Mouse (Mus musculus): ENCODE data around the gene Frmd4a. TPM values are rescaled to one million over a fixed set of nuclear protein-coding genes. Genes with fewer than 3 reads are reported as not detected.

Frmd4a gene
- polyA plus RNA-seq, 1 experiment: 13.5 TPM

DNA sequence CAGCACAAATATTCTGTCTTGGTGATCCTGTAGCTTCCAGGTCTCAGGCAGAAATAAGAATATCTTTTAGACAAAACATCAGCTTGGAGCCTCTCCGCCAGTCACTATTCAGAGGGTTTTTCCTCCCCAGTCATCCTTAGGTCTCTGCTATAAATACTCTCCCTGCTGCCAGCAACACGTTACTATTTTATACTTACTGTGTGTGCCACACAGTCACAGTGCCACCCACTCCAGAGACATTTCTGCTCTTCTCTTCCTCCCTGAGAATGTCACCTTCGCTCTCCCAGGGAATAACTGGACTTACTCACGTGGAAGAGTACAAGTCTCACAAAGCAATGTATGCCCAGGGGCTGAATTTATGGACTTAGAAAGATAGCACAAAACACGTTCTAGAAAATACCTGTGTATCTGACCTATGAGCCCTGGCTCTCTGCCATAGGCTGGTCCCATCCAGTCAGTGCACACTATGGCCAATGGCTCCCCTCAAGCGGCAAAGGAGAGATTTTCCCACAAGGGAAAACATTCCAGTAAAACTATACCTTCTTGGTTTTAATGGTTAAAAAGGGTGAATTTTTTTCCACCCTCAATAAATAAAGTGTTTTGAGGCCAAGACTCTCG, 209.5 kb downstream of the Frmd4a start:
- no peaks in the 10 kb centered on the region for H3K27me3 ChIP-seq (ENCODE audit: control insufficient read depth, insufficient read depth, low read length)
- H3K36me3 ChIP-seq (ENCODE audit: control insufficient read depth, insufficient read depth, low read length): no peaks in the 10 kb centered on the region
- 79% methylated on average over 7 of the region's 7 CpGs for WGBS
- no peak for TF ChIP-seq CTCF (IDR thresholded peaks at IDR 0.05; ENCODE audit: extremely low read depth, insufficient read depth, insufficient read length, insufficient replicate concordance)
- TF ChIP-seq POLR2A (IDR thresholded peaks at IDR 0.05; ENCODE audit: low read depth, low read length): no peak
- no peak overlapping the region for H3K27ac ChIP-seq (ENCODE audit: insufficient read depth, low read length)
- H3K4me3 ChIP-seq (ENCODE audit: extremely low read depth, insufficient read depth, insufficient read length): no peak overlapping the region
- H3K4me1 ChIP-seq (ENCODE audit: control insufficient read depth, insufficient read depth, insufficient read length): no peaks in the 10 kb centered on the region
- no peak for DNase-seq (ENCODE audit: low read depth in 1 of 2, low spot score in 2 of 2)

- H3K27me3 ChIP-seq (ENCODE audit: control insufficient read depth, insufficient read depth, low read length): no peaks in the 10 kb centered on the region
- no peak for DNase-seq (ENCODE audit: low read depth in 1 of 2, low spot score in 2 of 2)
- TF ChIP-seq POLR2A (IDR thresholded peaks at IDR 0.05; ENCODE audit: low read depth, low read length) (no peak), CTCF (IDR thresholded peaks at IDR 0.05; ENCODE audit: extremely low read depth, insufficient read depth, insufficient read length, insufficient replicate concordance) (no peak)
- WGBS: 62% methylated on average over 4 of the region's 4 CpGs
- H3K4me3 ChIP-seq (ENCODE audit: extremely low read depth, insufficient read depth, insufficient read length): no peak overlapping the region
- no peaks in the 10 kb centered on the region for H3K36me3 ChIP-seq (ENCODE audit: control insufficient read depth, insufficient read depth, low read length)
- no peaks in the 10 kb centered on the region for H3K4me1 ChIP-seq (ENCODE audit: control insufficient read depth, insufficient read depth, insufficient read length)
- no peak overlapping the region for H3K27ac ChIP-seq (ENCODE audit: insufficient read depth, low read length)
Observed at GRCm38 (mm10) chr2:4227563-4227962, 210.0 kb downstream of the Frmd4a start.

DNA sequence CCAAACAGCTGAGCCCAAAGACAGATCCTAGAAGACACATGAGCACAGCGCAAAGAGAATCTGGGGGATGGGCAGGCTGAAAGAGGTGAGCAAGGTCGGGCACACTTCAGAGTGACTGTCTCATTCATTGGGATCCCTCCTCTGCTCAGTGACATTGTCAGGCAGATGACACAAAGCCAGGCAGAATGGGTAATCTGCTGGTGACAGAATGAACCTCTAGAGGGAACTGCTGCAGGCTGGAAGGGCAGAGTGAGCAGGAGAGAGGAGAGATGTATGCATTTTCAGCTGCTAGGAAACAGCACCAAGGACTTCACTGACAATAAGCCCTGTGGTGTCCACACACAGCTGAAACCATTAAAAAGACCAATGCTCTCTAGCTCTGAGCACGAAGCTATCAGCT, 211.0 kb downstream of the Frmd4a start:
- no peak for TF ChIP-seq POLR2A (IDR thresholded peaks at IDR 0.05; ENCODE audit: low read depth, low read length)
- TF ChIP-seq CTCF (IDR thresholded peaks at IDR 0.05; ENCODE audit: extremely low read depth, insufficient read depth, insufficient read length, insufficient replicate concordance): no peak
- DNase-seq (ENCODE audit: low read depth in 1 of 2, low spot score in 2 of 2): no peak
- Histone ChIP-seq H3K36me3 (ENCODE audit: control insufficient read depth, insufficient read depth, low read length) (no peaks in the 10 kb centered on the region), H3K27ac (ENCODE audit: insufficient read depth, low read length) (no peak overlapping the region), H3K4me1 (ENCODE audit: control insufficient read depth, insufficient read depth, insufficient read length) (no peaks in the 10 kb centered on the region), H3K27me3 (ENCODE audit: control insufficient read depth, insufficient read depth, low read length) (no peaks in the 10 kb centered on the region), H3K4me3 (ENCODE audit: extremely low read depth, insufficient read depth, insufficient read length) (no peak overlapping the region)
- WGBS: 40% methylated on average over 3 of the region's 3 CpGs

DNA sequence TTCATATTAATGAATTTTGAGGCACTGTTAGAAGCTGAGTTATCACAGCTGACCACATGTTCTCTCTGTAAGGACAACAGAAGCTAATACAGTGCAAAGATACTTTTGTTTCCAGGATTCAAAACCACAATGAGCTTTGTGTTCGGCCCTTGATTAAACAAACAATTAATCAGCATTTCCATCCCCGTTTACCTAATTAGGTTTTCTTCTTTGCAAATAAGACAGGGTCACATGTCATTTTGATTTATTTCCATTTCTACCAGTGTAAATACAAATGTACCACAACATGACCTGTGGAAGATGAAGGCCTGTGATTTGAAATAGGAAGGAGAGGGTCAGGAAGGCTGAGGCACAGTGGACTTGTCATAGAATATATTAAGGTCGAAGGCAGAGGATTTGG, 214.8 kb downstream of the Frmd4a start:
- 56% methylated on average over 3 of the region's 3 CpGs for WGBS
- Histone ChIP-seq H3K4me1 (ENCODE audit: control insufficient read depth, insufficient read depth, insufficient read length) (no peaks in the 10 kb centered on the region), H3K27me3 (ENCODE audit: control insufficient read depth, insufficient read depth, low read length) (no peaks in the 10 kb centered on the region), H3K27ac (ENCODE audit: insufficient read depth, low read length) (no peak overlapping the region), H3K36me3 (ENCODE audit: control insufficient read depth, insufficient read depth, low read length) (no peaks in the 10 kb centered on the region), H3K4me3 (ENCODE audit: extremely low read depth, insufficient read depth, insufficient read length) (no peak overlapping the region)
- DNase-seq (ENCODE audit: low read depth in 1 of 2, low spot score in 2 of 2): no peak
- no peak for TF ChIP-seq POLR2A (IDR thresholded peaks at IDR 0.05; ENCODE audit: low read depth, low read length)
- TF ChIP-seq CTCF (IDR thresholded peaks at IDR 0.05; ENCODE audit: extremely low read depth, insufficient read depth, insufficient read length, insufficient replicate concordance): no peak

- Histone ChIP-seq H3K36me3 (ENCODE audit: control insufficient read depth, insufficient read depth, low read length) (no peaks in the 10 kb centered on the region), H3K4me1 (ENCODE audit: control insufficient read depth, insufficient read depth, insufficient read length) (no peaks in the 10 kb centered on the region), H3K4me3 (ENCODE audit: extremely low read depth, insufficient read depth, insufficient read length) (no peak overlapping the region), H3K27me3 (ENCODE audit: control insufficient read depth, insufficient read depth, low read length) (no peaks in the 10 kb centered on the region), H3K27ac (ENCODE audit: insufficient read depth, low read length) (no peak overlapping the region)
- WGBS: 38% methylated on average over 10 of the region's 10 CpGs
- TF ChIP-seq CTCF (IDR thresholded peaks at IDR 0.05; ENCODE audit: extremely low read depth, insufficient read depth, insufficient read length, insufficient replicate concordance) (no peak), POLR2A (IDR thresholded peaks at IDR 0.05; ENCODE audit: low read depth, low read length) (no peak)
- no peak for DNase-seq (ENCODE audit: low read depth in 1 of 2, low spot score in 2 of 2)
Observed at GRCm38 (mm10) chr2:4232761-4233322, 215.3 kb downstream of the Frmd4a start.

- no peak for DNase-seq (ENCODE audit: low read depth in 1 of 2, low spot score in 2 of 2)
- TF ChIP-seq POLR2A (IDR thresholded peaks at IDR 0.05; ENCODE audit: low read depth, low read length) (no peak), CTCF (IDR thresholded peaks at IDR 0.05; ENCODE audit: extremely low read depth, insufficient read depth, insufficient read length, insufficient replicate concordance) (no peak)
- H3K36me3 ChIP-seq (ENCODE audit: control insufficient read depth, insufficient read depth, low read length): no peaks in the 10 kb centered on the region
- H3K4me1 ChIP-seq (ENCODE audit: control insufficient read depth, insufficient read depth, insufficient read length): no peaks in the 10 kb centered on the region
- no peak overlapping the region for H3K4me3 ChIP-seq (ENCODE audit: extremely low read depth, insufficient read depth, insufficient read length)
- WGBS: 88% methylated on average over 5 of the region's 5 CpGs
- no peaks in the 10 kb centered on the region for H3K27me3 ChIP-seq (ENCODE audit: control insufficient read depth, insufficient read depth, low read length)
- no peak overlapping the region for H3K27ac ChIP-seq (ENCODE audit: insufficient read depth, low read length)
Observed at GRCm38 (mm10) chr2:4237686-4238085, 220.2 kb downstream of the Frmd4a start.

- no peaks in the 10 kb centered on the region for H3K27me3 ChIP-seq (ENCODE audit: control insufficient read depth, insufficient read depth, low read length)
- no peaks in the 10 kb centered on the region for H3K36me3 ChIP-seq (ENCODE audit: control insufficient read depth, insufficient read depth, low read length)
- no peak overlapping the region for H3K27ac ChIP-seq (ENCODE audit: insufficient read depth, low read length)
- no peak overlapping the region for H3K4me3 ChIP-seq (ENCODE audit: extremely low read depth, insufficient read depth, insufficient read length)
- no peaks in the 10 kb centered on the region for H3K4me1 ChIP-seq (ENCODE audit: control insufficient read depth, insufficient read depth, insufficient read length)
- WGBS: 63% methylated on average over 6 of the region's 6 CpGs
- TF ChIP-seq POLR2A (IDR thresholded peaks at IDR 0.05; ENCODE audit: low read depth, low read length) (no peak), CTCF (IDR thresholded peaks at IDR 0.05; ENCODE audit: extremely low read depth, insufficient read depth, insufficient read length, insufficient replicate concordance) (no peak)
- DNase-seq (ENCODE audit: low read depth in 1 of 2, low spot score in 2 of 2): no peak
Observed at GRCm38 (mm10) chr2:4249723-4250122, 232.2 kb downstream of the Frmd4a start.

All from spleen, adult 2 months (tissue).